Mouse (Mus musculus) MEL (cell line): Measurements from ENCODE around the gene Purb. TPM values are rescaled to one million over a fixed set of nuclear protein-coding genes. Genes with fewer than 3 reads are reported as not detected.

ENCODE experiments used
- DNase-seq: peaks from one replicate; pipeline ENCODE4 v3.0.0; 2011; ENCODE audit warnings: low read depth, low spot score
- H3K27ac ChIP-seq: 2 replicates; pipeline ENCODE4 v1.5.1; 2012; ENCODE audit warnings: low read depth, mild to moderate bottlenecking, control low read depth, low read length, moderate library complexity; ENCODE audit not compliant: control insufficient read depth
- H3K27me3 ChIP-seq, 2 experiments: fragments of 150-350 bp in 1 of 2; sonication (generic) in 1 of 2; 2 replicates each; pipeline ENCODE4 v1.6.1; 2012; ENCODE audit warnings: low read length in 2 of 2, mild to moderate bottlenecking in 2 of 2, improper control_type of control experiment in 1 of 2, moderate library complexity in 1 of 2; ENCODE audit not compliant: insufficient read depth in 2 of 2, control insufficient read depth in 1 of 2
- H3K36me3 ChIP-seq, 2 experiments: 2 replicates each; pipeline ENCODE4 v1.6.1; 2012 to 2014; ENCODE audit warnings: low read length in 2 of 2, improper control_type of control experiment in 1 of 2, inconsistent platforms in 1 of 2, mild to moderate bottlenecking in 1 of 2; ENCODE audit not compliant: insufficient read depth in 2 of 2, control insufficient read depth in 1 of 2
- H3K4me1 ChIP-seq, 2 experiments: fragments of 150-350 bp in 1 of 2; sonication (generic) in 1 of 2; 2 replicates each; pipeline ENCODE4 v1.6.1; 2012; ENCODE audit warnings: low read length in 2 of 2, improper control_type of control experiment in 1 of 2, mild to moderate bottlenecking in 1 of 2; ENCODE audit not compliant: insufficient read depth in 2 of 2, control insufficient read depth in 1 of 2
- H3K4me3 ChIP-seq, 2 experiments: fragments of 150-350 bp in 1 of 2; sonication (generic) in 1 of 2; 2 replicates each; pipeline ENCODE4 v1.5.1; 2012; ENCODE audit warnings: low read depth in 2 of 2, low read length in 2 of 2, mild to moderate bottlenecking in 2 of 2, moderate library complexity in 2 of 2, control low read depth in 1 of 2, improper control_type of control experiment in 1 of 2; ENCODE audit not compliant: control insufficient read depth in 1 of 2, insufficient read depth in 1 of 2
- H3K79me2 ChIP-seq: 2 replicates; pipeline ENCODE4 v1.6.1; 2012; ENCODE audit warnings: mild to moderate bottlenecking, low read length, moderate library complexity; ENCODE audit not compliant: control insufficient read depth, poor library complexity, insufficient read depth
- H3K9ac ChIP-seq: 2 replicates; pipeline ENCODE4 v1.6.1; 2012; ENCODE audit warnings: low read depth, mild to moderate bottlenecking, control low read depth, low read length, moderate library complexity; ENCODE audit not compliant: control insufficient read depth, poor library complexity, severe bottlenecking
- H3K9me3 ChIP-seq: fragments of 150-350 bp; sonication (generic); replicated peaks from 2 replicates; pipeline ENCODE4 v1.6.1; 2012; ENCODE audit warnings: mild to moderate bottlenecking, low read length, improper control_type of control experiment, moderate library complexity; ENCODE audit not compliant: insufficient read depth
- BHLHE40 ChIP-seq: IDR thresholded peaks from 2 replicates; pipeline ENCODE4 v1.6.1; 2012; ENCODE audit warnings: low read depth, mild to moderate bottlenecking, inconsistent platforms, low read length, improper control_type of control experiment, borderline replicate concordance
- CHD1 ChIP-seq: IDR thresholded peaks from 2 replicates; pipeline ENCODE4 v1.6.1; 2012; ENCODE audit warnings: low read depth, mild to moderate bottlenecking, inconsistent platforms, low read length, improper control_type of control experiment
- ELF1 ChIP-seq: IDR thresholded peaks from 2 replicates; pipeline ENCODE4 v1.6.1; 2014; ENCODE audit warnings: low read depth, mild to moderate bottlenecking, inconsistent platforms, low read length, improper control_type of control experiment, moderate library complexity
- ETS1 ChIP-seq: IDR thresholded peaks from 2 replicates; pipeline ENCODE4 v1.6.1; 2012; ENCODE audit warnings: low read depth, mild to moderate bottlenecking, inconsistent platforms, low read length, improper control_type of control experiment, moderate library complexity
- GABPA ChIP-seq: IDR thresholded peaks from 2 replicates; pipeline ENCODE4 v1.6.1; 2012; ENCODE audit warnings: low read depth, mild to moderate bottlenecking, inconsistent platforms, low read length, improper control_type of control experiment, moderate library complexity
- HCFC1 ChIP-seq: IDR thresholded peaks from 2 replicates; pipeline ENCODE4 v1.6.1; 2012; ENCODE audit warnings: low read depth, mild to moderate bottlenecking, inconsistent platforms, low read length, improper control_type of control experiment, moderate library complexity
- JUND ChIP-seq: IDR thresholded peaks from 2 replicates; pipeline ENCODE4 v1.6.1; 2011; ENCODE audit warnings: low read depth, mild to moderate bottlenecking, improper control_type of control experiment, low read length
- MAX ChIP-seq: IDR thresholded peaks from 2 replicates; pipeline ENCODE4 v1.6.1; 2011; ENCODE audit warnings: low read length, improper control_type of control experiment
- MAZ ChIP-seq: IDR thresholded peaks from 2 replicates; pipeline ENCODE4 v1.6.1; 2012; ENCODE audit warnings: low read depth, mild to moderate bottlenecking, inconsistent platforms, low read length, improper control_type of control experiment
- MEF2A ChIP-seq: IDR thresholded peaks from 2 replicates; pipeline ENCODE4 v1.6.1; 2014; ENCODE audit warnings: low read depth, mild to moderate bottlenecking, inconsistent platforms, low read length, improper control_type of control experiment; ENCODE audit not compliant: poor library complexity, insufficient replicate concordance, severe bottlenecking; ENCODE audit errors: extremely low read depth
- MXI1 ChIP-seq: IDR thresholded peaks from 2 replicates; pipeline ENCODE4 v1.6.1; 2011; ENCODE audit warnings: mild to moderate bottlenecking, low read depth, low read length, improper control_type of control experiment
- MYB ChIP-seq: IDR thresholded peaks from 2 replicates; pipeline ENCODE4 v1.6.1; 2011; ENCODE audit warnings: mild to moderate bottlenecking, low read depth, low read length, improper control_type of control experiment
- MYC ChIP-seq: IDR thresholded peaks from 2 replicates; pipeline ENCODE4 v1.6.1; 2011; ENCODE audit warnings: low read depth, mild to moderate bottlenecking, low read length, improper control_type of control experiment, moderate library complexity
- NELFE ChIP-seq: IDR thresholded peaks from 2 replicates; pipeline ENCODE4 v1.6.1; 2011; ENCODE audit warnings: low read depth, low read length, improper control_type of control experiment
- POLR2A ChIP-seq, 2 experiments: IDR thresholded peaks; 2 replicates each; pipeline ENCODE4 v1.6.1; 2011 to 2012; ENCODE audit warnings: low read length in 2 of 2, mild to moderate bottlenecking in 2 of 2, control low read depth in 1 of 2, improper control_type of control experiment in 1 of 2, low read depth in 1 of 2, moderate library complexity in 1 of 2; ENCODE audit not compliant: control insufficient read depth in 1 of 2, insufficient read depth in 1 of 2, poor library complexity in 1 of 2
- POLR2AphosphoS2 ChIP-seq: IDR thresholded peaks from 2 replicates; pipeline ENCODE4 v1.6.1; 2011; ENCODE audit warnings: low read length, improper control_type of control experiment
- RCOR1 ChIP-seq: IDR thresholded peaks from 2 replicates; pipeline ENCODE4 v1.6.1; 2012; ENCODE audit warnings: low read depth, mild to moderate bottlenecking, inconsistent platforms, low read length, improper control_type of control experiment
- SIN3A ChIP-seq: IDR thresholded peaks from 2 replicates; pipeline ENCODE4 v1.6.1; 2012; ENCODE audit warnings: low read length, improper control_type of control experiment, inconsistent platforms
- SMC3 ChIP-seq: IDR thresholded peaks from 2 replicates; pipeline ENCODE4 v1.6.1; 2011; ENCODE audit warnings: low read depth, low read length, improper control_type of control experiment
- TBP ChIP-seq: IDR thresholded peaks from 2 replicates; pipeline ENCODE4 v1.8.0; 2011; ENCODE audit warnings: low read depth, low read length, improper control_type of control experiment
- TCF12 ChIP-seq: IDR thresholded peaks from 2 replicates; pipeline ENCODE4 v1.6.1; 2014; ENCODE audit warnings: low read depth, mild to moderate bottlenecking, inconsistent platforms, low read length, improper control_type of control experiment, moderate library complexity
- USF1 ChIP-seq: IDR thresholded peaks from 2 replicates; pipeline ENCODE4 v1.6.1; 2014; ENCODE audit warnings: low read depth, mild to moderate bottlenecking, inconsistent platforms, low read length, improper control_type of control experiment, moderate library complexity
- ZMIZ1 ChIP-seq: IDR thresholded peaks from 2 replicates; pipeline ENCODE4 v1.6.1; 2012; ENCODE audit warnings: low read depth, mild to moderate bottlenecking, inconsistent platforms, low read length, improper control_type of control experiment, moderate library complexity
- polyA plus RNA-seq, 2 experiments: library from polyadenylated mRNA; stranded (reverse) in 1 of 2; unstranded in 1 of 2; fragments of >175 nt in 1 of 2; fragments of >200 nt in 1 of 2; gene quantifications; 2 replicates each; pipeline versions ENCODE4 v1.2.1 to v1.2.4; 2012; ENCODE audit warnings: low replicate concordance in 2 of 2, low read depth in 1 of 2; ENCODE audit not compliant: insufficient read length in 2 of 2, insufficient read depth in 1 of 2, missing spikeins in 1 of 2
- total RNA-seq: library from RNA; depleted of rRNA; stranded (reverse); fragments of 300-350 nt; gene quantifications from 2 replicates; pipeline ENCODE4 v1.2.3, GENCODE M21; 2012; rRNA removed

Gene Purb
- total RNA-seq (29.3 and 33.9 TPM in 2 replicates), polyA plus RNA-seq (10 to 100 TPM; 23.1 to 32.7 TPM)

GRCm38 (mm10) chr11:6475867-6476484 lies at the start of gene Purb:
Gene Purb (minus strand): TSS chr11:6475917.
- no peaks in the 10 kb centered on the region for H3K27me3 ChIP-seq

GRCm38 (mm10) chr11:6525241-6525640 lies 49.5 kb upstream of the Purb start:
- TF ChIP-seq SIN3A: 0 out of 2 replicates have a peak, but pooled peaks have one; percentile 26
- TF ChIP-seq MXI1: 0 out of 2 replicates have a peak, but pooled peaks have one; percentile 17
- no peak for TF ChIP-seq JUND
- no peak for DNase-seq
- H3K9me3 ChIP-seq: no peaks in the 10 kb centered on the region
- H3K4me1 ChIP-seq: peaks cover 3 to 23% of the 10 kb centered on the region in 2 experiments; a peak in 3 of 4 replicates
- H3K36me3 ChIP-seq: peaks cover 20 to 22% of the 10 kb centered on the region in 2 experiments
- H3K27ac ChIP-seq: peak overlapping the region; percentile 66; the same call in 1 of the 2 replicates
- no peak overlapping the region for H3K9ac ChIP-seq
- peaks cover 27% of the 10 kb centered on the region for H3K79me2 ChIP-seq
- no peaks in the 10 kb centered on the region for H3K27me3 ChIP-seq
- no peak overlapping the region for H3K4me3 ChIP-seq

More at GRCm38 (mm10) chr11:6475867-6476484, at the start of gene Purb:
- H3K79me2 ChIP-seq: peaks cover 44% of the 10 kb centered on the region
- H3K4me3 ChIP-seq: peak within 1 kb of the TSS; percentile 87 to 100
- no peaks in the 10 kb centered on the region for H3K9me3 ChIP-seq
- peaks cover under 1 to 21% of the 10 kb centered on the region in 2 experiments; a peak in 3 of 4 replicates for H3K36me3 ChIP-seq
- H3K9ac ChIP-seq: peak within 1 kb of the TSS; percentile 100
- H3K4me1 ChIP-seq: peaks cover 8 to 9% of the 10 kb centered on the region in 2 experiments; a peak in 3 of 4 replicates
- TF ChIP-seq MEF2A: no peak
- TF ChIP-seq SMC3: peak; percentile 20; the same call in 1 of the 2 replicates
- no peak for TF ChIP-seq GABPA
- TF ChIP-seq MYC: peak; percentile 69
- TF ChIP-seq MYB: no peak
- TF ChIP-seq SIN3A: peak; percentile 93
- TF ChIP-seq TBP: peak; percentile 61; the same call in 1 of the 2 replicates
- no peak for TF ChIP-seq JUND
- peak; percentile 60 for TF ChIP-seq ETS1
- peak; percentile 34; the same call in 1 of the 2 replicates for TF ChIP-seq USF1
- peak; percentile 61 for TF ChIP-seq TCF12
- TF ChIP-seq RCOR1: 0 out of 2 replicates have a peak, but pooled peaks have one; percentile 10
- TF ChIP-seq POLR2A (IDR thresholded peaks at IDR 0.05; ENCODE audit: control insufficient read depth in 1 of 2, insufficient read depth in 1 of 2, low read depth in 1 of 2, low read length in 2 of 2, poor library complexity in 1 of 2): peak; percentile 78 to 98
- peak; percentile 95 for TF ChIP-seq MAZ
- peak; percentile 98 for TF ChIP-seq POLR2AphosphoS2
- TF ChIP-seq CHD1: 0 out of 2 replicates have a peak, but pooled peaks have one; percentile 33
- peak; percentile 85 for TF ChIP-seq MAX
- TF ChIP-seq ZMIZ1: peak; percentile 93
- peak; percentile 98 for TF ChIP-seq NELFE
- peak; percentile 93 for TF ChIP-seq MXI1
- peak; percentile 91 for TF ChIP-seq HCFC1
- TF ChIP-seq ELF1: peak; percentile 86
- TF ChIP-seq BHLHE40: no peak
- TF ChIP-seq, all 39 proteins: peak for 18
- peak; percentile 95 for DNase-seq
- H3K27ac ChIP-seq: peak within 1 kb of the TSS; percentile 95
